Mouse (Mus musculus) adrenal gland, postnatal 14 days (tissue): ENCODE measurements around the gene Dennd4a. TPM values are rescaled to one million over a fixed set of nuclear protein-coding genes. Genes with fewer than 3 reads are reported as not detected.

Experiments
- DNase-seq: peaks from one replicate; pipeline ENCODE4 v3.0.0; 2021; ENCODE audit warnings: mixed read lengths
- total RNA-seq: library from RNA; stranded (reverse); gene quantifications from 2 replicates; pipeline ENCODE4 v1.2.3, GENCODE M21; 2021

The Dennd4a gene
- total RNA-seq, 1 experiment from 2014 or later, result 20.7 TPM

DNA sequence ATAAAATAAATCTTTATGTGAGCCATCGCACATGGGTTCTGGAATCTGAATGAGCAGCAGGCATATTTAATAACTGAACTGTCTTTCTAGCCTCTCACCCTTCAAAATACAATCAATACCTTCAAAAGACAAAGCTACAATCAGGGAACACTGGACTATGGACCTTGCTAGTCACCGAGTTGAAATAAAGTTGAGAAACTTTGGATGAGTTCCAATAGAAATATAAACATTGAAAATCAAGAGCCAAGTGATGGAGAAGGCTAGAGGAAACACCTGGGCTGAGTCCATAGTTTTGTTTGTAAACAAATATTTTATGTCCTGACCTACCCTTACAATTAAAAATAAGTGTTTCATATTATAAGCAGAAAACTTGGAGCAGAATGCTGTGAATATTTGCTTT, 102.8 kb downstream of the Dennd4a start:
- DNase-seq, result no peak

GRCm38 (mm10) chr9:64914629-64915028, 103.5 kb downstream of the Dennd4a start:
- DNase-seq, result no peak

DNA sequence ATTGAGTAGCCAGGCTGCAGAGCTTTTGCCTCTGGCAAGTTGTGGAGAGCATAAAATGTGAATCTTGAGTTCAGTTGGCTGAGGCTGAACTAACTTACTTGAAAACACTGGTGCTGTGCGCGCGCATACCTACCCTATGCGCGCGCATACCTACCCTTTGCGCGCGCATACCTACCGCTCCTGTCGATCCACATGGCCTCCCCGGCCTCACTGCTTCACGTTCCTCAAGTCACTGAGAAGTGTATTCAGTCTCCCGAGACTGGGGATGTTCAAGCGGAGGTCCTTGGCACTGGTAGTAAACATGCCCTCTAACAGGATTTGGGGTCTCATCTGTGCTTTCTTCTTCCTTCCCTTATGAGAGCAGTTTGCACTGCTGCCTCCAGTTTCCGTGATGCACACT, 107.4 kb downstream of the Dennd4a start:
- peak; percentile 58 for DNase-seq

GRCm38 (mm10) chr9:64925771-64926170, 114.6 kb downstream of the Dennd4a start:
- DNase-seq, result no peak

GRCm38 (mm10) chr9:64926201-64926991, 115.3 kb downstream of the Dennd4a start:
- DNase-seq, result peak; percentile 77

DNA sequence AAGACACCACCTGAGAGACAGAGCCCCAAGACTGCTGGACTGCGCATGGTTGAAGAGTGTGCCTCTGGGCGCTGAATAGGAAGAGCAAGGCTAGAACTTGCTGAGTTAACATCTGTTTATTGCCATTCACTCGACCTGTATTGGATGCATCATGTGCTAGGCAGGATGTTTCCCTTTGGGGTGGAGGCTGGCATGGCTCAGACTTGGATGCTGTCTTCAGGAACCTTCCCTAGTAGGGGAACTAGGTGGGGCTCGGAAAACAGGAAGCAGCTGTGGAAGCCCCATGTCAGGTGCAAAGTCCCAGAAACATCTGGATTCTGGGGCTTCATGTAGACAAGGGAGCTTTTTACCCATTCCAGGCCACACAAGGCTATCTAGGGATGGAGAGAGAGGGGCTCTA, 119.1 kb downstream of the Dennd4a start:
- no peak for DNase-seq

DNA sequence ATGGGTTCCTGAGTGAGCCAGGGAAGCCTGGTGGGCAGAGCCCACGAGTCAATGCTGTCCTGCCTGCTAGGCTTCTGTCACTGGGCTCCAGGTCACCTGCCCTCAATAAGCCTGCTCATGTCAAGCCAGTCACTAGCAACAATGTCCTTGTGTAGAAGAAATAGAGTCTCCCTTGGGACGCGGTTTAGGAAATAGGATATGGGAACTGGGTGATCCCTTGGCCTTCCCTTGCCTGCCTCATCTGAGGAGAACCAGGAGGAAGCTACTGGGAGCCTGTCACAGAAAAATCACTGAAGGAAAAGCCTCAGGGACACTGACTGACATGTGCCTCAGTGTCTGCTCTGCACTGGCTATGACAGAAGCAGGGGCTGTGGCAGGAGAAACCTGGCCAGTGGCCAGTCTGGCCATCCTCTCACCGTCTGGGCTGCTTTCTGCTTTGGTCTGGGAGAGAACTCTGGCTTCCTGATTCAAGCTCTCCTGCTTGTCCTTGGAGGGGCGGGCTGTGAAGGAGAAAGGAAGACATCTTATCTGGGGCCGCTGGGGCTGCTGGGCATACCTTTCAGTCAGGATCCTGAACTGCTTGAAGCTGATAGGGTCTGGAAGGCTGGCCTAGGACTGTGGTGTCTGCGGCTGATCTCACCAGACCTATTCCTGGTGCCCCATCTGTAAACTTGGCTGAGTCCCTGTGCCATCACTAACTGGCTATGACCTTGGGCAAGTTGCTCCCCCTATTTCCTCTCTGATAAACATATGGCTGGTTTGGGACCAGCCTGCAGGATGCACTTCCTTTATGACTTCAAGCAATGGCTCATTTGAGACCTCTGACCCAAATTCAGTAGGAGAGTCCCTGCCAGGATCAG, 120.8 kb downstream of the Dennd4a start:
- DNase-seq, result no peak

DNA sequence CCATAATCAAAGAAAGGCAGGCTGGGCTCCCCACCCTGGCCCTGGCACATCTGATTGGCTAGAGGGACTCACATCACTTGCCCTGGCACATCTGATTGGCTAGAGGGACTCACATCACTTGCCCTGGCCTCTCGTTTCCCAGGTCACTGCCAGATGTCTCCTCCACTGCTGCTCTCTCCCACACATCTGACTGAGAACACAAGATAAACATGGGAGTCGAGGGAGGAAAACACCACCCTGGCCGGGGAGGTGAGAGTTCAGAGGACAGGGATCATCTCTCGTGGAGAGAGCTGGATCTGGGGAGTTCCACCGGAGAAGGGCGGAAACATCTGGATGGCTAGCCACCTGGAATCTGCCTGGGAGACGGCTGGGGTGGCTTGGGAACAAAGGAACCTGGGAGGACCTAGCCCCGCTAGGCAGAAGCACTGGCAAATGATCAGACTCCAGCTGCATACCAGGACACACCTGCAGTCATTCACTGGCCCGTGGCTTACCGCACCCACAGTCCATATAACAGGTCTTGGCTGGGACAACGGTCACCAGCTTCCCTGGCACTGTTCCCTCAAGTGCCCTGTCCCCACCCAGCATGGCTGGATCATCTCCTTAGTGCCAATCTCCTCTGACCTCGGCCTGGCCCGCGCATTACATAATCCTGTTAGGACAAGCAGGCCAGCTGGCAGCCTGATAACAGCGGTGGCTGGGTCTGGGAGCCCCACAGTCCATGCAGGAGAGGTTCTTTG, 123.0 kb downstream of the Dennd4a start:
- DNase-seq, result peak; percentile 86

- DNase-seq, result peak; percentile 83
These were observed 125.4 kb downstream of the Dennd4a start for GRCm38 (mm10) chr9:64936508-64936907.

DNA sequence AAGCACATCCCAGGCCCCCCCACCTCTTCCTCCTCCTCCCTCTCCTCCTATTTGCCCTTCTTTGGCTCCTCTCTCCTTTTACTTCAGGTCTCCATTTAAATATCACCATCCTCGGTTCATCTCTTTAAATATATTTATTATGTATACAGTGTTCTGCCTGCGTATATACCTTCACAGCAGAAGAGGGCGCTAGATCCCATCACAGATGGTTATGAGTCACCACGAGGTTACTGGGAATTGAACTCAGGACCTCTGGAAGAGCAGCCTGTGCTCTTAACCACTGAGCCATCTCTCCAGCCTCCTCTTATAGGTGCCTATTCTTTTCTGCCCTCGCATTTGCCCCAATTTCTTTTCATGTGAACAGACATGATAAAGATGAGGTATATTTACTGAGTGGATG, 126.4 kb downstream of the Dennd4a start:
- DNase-seq, result no peak

GRCm38 (mm10) chr9:64938535-64938934, 127.4 kb downstream of the Dennd4a start:
- DNase-seq, result no peak

GRCm38 (mm10) chr9:64939281-64939680, 128.1 kb downstream of the Dennd4a start:
- peak; percentile 54 for DNase-seq

DNA sequence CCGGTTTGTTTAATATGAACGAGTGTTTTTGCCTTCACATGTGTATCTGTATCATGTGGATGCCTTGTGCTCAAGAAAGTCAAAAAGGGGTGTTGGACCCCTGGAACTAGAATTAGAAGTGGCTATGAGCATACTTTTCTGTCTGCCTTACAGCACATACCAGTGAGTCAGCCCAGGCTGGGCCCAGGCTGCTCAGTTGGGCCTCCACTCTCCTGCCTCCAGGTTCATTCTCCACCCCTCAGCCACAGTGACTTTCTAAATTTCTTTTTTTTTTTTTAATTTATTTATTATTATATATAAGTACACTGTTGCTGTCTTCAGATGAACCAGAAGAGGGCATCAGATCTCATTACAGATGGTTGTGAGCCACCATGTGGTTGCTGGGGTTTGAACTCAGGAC, 128.7 kb downstream of the Dennd4a start:
- no peak for DNase-seq

DNA sequence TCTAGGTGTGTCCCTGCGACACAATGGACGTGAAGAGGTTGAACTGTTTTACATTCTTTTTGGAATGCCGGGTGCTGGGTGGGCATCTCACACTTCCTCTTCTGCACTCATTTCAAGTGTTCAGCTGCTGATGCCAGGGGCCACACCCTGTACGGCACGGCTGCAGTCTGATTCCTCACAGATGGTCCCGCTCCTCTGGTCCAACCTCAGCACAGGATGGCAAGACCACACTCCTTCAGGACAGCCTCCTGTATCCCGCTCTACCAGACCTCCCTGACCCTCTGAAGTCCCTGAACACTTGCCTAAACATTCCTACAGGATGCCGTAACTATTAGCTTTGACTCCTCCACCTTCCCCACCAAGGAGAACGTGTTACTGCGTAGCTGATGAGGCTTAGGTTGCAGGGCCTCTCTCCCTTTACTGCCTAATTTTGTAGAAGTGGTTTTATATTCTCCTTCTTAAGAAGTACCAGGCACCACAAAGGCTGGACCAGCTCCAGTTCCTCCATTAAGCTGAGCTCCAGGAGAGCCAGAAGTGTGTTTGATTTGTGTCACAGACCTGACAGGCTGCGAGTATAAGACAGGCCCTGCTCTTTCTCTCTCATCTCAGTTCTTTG, 129.7 kb downstream of the Dennd4a start:
- no peak for DNase-seq

- no peak for DNase-seq
These were observed 130.5 kb downstream of the Dennd4a start for GRCm38 (mm10) chr9:64941650-64942049.

DNA sequence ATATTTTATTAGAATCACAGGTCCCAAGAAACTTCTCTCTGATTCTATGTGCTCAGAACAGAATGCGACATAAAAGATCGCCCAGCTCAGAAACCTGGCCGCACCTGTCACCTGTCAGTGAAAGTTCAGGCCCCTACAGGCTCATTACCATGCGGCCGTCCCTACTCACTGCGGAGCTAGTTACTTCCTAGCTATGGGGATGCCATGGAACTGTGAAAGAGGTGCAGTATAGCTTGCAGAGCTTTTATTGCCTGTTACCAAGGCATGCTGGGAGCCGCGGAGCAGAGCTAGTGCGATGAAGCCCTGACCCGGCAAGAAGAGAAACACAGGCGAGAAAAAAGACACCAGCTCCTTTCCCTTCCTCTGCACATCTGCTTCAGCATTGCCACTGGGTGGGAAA, 132.9 kb downstream of the Dennd4a start:
- no peak for DNase-seq

DNA sequence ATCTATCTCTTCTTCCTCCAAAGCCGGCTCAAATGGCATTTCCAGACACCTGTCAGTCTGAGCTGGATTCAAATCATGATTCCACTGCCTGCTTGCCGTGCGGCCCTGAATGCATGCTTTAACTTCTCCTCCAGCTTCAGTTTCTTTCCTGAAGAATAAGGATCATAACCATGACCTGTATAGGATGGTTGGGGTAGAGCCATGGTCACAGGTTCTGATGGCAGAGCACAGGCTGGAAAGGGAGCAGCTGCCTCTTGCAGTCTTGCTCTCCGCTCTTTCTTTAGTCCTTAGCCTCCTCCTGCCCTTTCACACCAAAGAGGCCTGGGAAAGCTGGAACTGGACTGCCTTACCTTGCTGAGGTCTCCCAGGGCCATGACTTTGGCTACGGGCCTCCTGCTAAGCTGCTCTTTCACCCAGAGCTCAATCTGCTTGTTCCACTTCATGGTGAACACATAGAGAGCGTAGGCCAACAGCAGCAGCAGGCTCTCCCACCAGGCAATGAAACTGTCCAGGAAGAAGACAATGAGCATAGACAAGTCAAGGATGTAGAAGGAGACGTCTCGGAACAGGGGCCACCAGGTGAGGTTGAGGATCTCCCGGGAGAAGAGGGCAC, 136.4 kb downstream of the Dennd4a start:
- peak; percentile 61 for DNase-seq

DNA sequence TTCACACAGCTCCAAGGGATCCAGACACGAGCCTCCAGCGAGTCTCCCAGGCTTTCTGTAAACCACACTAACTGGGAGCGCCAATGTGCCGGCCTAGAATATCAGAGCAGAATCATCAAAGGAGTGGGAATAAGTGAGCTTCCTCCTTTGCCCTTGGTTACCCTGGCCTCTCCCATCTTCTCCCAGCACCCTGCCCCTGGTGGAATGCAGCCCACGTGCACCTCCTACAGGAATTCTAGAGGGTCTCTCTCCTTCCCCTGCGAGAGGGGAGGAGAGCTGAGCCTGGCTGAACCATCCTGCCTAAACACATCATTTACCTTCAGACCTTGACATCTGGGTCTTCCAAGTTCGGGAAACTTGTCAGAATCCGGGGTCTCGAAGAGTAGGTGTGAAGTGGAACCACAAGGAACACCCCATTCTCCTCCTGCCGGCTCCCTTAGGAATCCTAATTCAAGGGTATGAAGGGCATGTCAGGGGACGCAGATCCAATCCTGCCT, 140.1 kb downstream of the Dennd4a start, which contains the start of gene Slc24a1:
Gene Slc24a1, minus strand, starts transcription at position 447 of the 497 bp plus-strand sequence.
- no peak for DNase-seq

GRCm38 (mm10) chr9:64952055-64952454, 140.9 kb downstream of the Dennd4a start:
- DNase-seq, result no peak

- DNase-seq, result no peak
These were observed 142.1 kb downstream of the Dennd4a start for GRCm38 (mm10) chr9:64953190-64953589.

GRCm38 (mm10) chr9:64956337-64956736, 145.2 kb downstream of the Dennd4a start:
- DNase-seq, result peak; percentile 61
